Mouse (Mus musculus) liver, embryonic 13.5 days (tissue): ENCODE measurements around the gene Mbd4. TPM values are rescaled to one million over a fixed set of nuclear protein-coding genes. Genes with fewer than 3 reads are reported as not detected.
A peak's percentile ranks its signal among the peaks of the same experiment; 100 is the strongest.

Source experiments
- ATAC-seq: fragments of 200-750 bp; cut with Nextera tagmentation; 2 replicates; pipeline ENCODE4 v1.8.0; 2017; ENCODE audit warnings: low read depth, mild to moderate bottlenecking, moderate number of reproducible peaks, moderate library complexity
- DNase-seq: peaks from one replicate; pipeline ENCODE4 v3.0.0; 2022
- H3K27ac ChIP-seq: fragments of 300-500 bp; sonication (generic); 2 replicates; pipeline ENCODE4 v1.5.1; 2015; ENCODE audit warnings: moderate library complexity, mild to moderate bottlenecking, inconsistent platforms
- H3K27me3 ChIP-seq: fragments of 300-500 bp; sonication (generic); 2 replicates; pipeline ENCODE4 v1.6.1; 2015; ENCODE audit warnings: mild to moderate bottlenecking, inconsistent platforms
- H3K36me3 ChIP-seq: fragments of 300-500 bp; sonication (generic); 2 replicates; pipeline ENCODE4 v1.6.1; 2015; ENCODE audit warnings: mild to moderate bottlenecking, inconsistent platforms
- H3K4me1 ChIP-seq: fragments of 300-500 bp; sonication (generic); replicated peaks from 2 replicates; pipeline ENCODE4 v1.6.1; 2015; ENCODE audit warnings: inconsistent platforms
- H3K4me2 ChIP-seq: fragments of 300-500 bp; sonication (generic); 2 replicates; pipeline ENCODE4 v1.6.1; 2015; ENCODE audit warnings: inconsistent platforms, mild to moderate bottlenecking, moderate library complexity
- H3K4me3 ChIP-seq: fragments of 300-500 bp; sonication (generic); replicated peaks from 2 replicates; pipeline ENCODE4 v1.5.1; 2015; ENCODE audit warnings: mild to moderate bottlenecking, inconsistent platforms
- H3K9ac ChIP-seq: fragments of 300-500 bp; sonication (generic); 2 replicates; pipeline ENCODE4 v1.6.1; 2015; ENCODE audit warnings: mild to moderate bottlenecking, inconsistent platforms
- H3K9me3 ChIP-seq: fragments of 300-500 bp; sonication (generic); replicated peaks from 2 replicates; pipeline ENCODE4 v1.6.1; 2016; ENCODE audit warnings: inconsistent platforms
- WGBS: fragments of 180-500 bp; shearing (Covaris S2); methylation state at CpG from one replicate; pipeline ENCODE4 v1.1.7; 2015; ENCODE audit not compliant: insufficient replicate concordance; 5-methylcytosine and 5-hydroxymethylcytosine counted together
- polyA plus RNA-seq: library from polyadenylated mRNA; unstranded; fragments of >200 nt; fragmentation: Nextera tagmentation; extraction: Ambion mirVana; gene quantifications from 2 replicates; pipeline ENCODE4 v1.2.1, GENCODE M21; 2015

The Mbd4 gene
- polyA plus RNA-seq, 1 experiment from 2014 or later, result 9.9 TPM

DNA sequence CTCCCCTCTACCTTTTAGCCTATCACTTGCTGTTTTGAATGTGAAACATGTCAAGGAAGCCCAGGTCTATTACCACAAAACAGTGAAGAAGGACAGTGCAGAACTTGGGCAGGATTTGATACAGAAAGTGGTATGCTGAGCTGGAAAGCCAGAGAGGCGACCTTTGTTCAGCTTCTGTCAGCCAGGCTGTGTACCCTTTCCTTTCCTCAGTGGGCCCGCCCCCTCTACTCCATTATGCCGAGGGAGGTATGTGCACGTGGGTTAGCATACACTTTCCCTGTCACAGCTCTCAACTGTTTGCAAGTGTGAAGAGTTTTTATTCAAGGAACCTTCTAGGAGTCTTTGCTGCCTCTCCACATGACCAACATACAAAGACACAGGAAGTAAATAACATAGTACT is 6.1 kb upstream of the Mbd4 start:
- Histone ChIP-seq H3K27ac (peak overlapping the region; percentile 62), H3K9ac (no peak overlapping the region), H3K4me1 (peaks cover 31% of the 10 kb centered on the region), H3K4me3 (no peak overlapping the region), H3K27me3 (no peaks in the 10 kb centered on the region), H3K9me3 (no peaks in the 10 kb centered on the region), H3K36me3 (no peaks in the 10 kb centered on the region), H3K4me2 (no peak overlapping the region)
- ATAC-seq (peak; percentile 48), DNase-seq (no peak)
- WGBS, result 33% methylated on average over 4 of the region's 4 CpGs

DNA sequence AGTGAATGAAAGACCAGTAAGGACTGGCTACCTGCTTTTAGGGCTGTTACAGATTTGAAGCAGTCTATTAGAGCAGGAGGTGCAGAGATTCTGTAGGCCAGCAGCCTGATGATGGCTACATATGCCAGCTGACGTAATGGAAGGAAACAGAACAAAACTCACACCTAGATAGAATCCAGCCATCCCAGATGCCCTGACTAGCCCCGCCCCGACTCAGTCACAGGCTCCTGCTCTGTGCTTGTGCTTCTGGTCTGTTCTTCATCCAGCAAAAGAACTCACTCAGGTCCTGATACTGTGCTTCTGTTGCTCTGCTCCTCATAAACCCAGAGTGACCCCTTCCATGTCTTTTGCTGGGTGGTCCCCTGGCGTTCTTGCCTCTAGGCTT is 3.2 kb upstream of the Mbd4 start:
- Histone ChIP-seq H3K27ac (no peak overlapping the region), H3K4me2 (no peak overlapping the region), H3K4me3 (no peak overlapping the region), H3K36me3 (no peaks in the 10 kb centered on the region), H3K9ac (no peak overlapping the region), H3K4me1 (peaks cover 37% of the 10 kb centered on the region), H3K9me3 (no peaks in the 10 kb centered on the region), H3K27me3 (no peaks in the 10 kb centered on the region)
- WGBS, result 70% methylated on average over 4 of the region's 4 CpGs
- no peak for DNase-seq
- ATAC-seq, result no peak

GRCm38 (mm10) chr6:115855733-115856360 is 2.7 kb upstream of the Mbd4 start:
- no peak overlapping the region for H3K27ac ChIP-seq
- 60% methylated on average over 3 of the region's 3 CpGs for WGBS

GRCm38 (mm10) chr6:115854432-115854831 is 1.3 kb upstream of the Mbd4 start:
- no peak overlapping the region for H3K4me3 ChIP-seq
- H3K27ac ChIP-seq, result no peak overlapping the region
- no peak overlapping the region for H3K9ac ChIP-seq
- H3K27me3 ChIP-seq, result no peaks in the 10 kb centered on the region
- H3K36me3 ChIP-seq, result peaks cover 11% of the 10 kb centered on the region
- DNase-seq (no peak), ATAC-seq (no peak)
- H3K9me3 ChIP-seq, result no peaks in the 10 kb centered on the region
- WGBS, result 52% methylated on average over 2 of the region's 2 CpGs
- peaks cover 36% of the 10 kb centered on the region for H3K4me1 ChIP-seq
- H3K4me2 ChIP-seq, result no peak overlapping the region

More at GRCm38 (mm10) chr6:115855733-115856360, 2.7 kb upstream of the Mbd4 start:
- Histone ChIP-seq H3K36me3 (peaks cover under 1% of the 10 kb centered on the region; the same call in 1 of the 2 replicates), H3K9me3 (no peaks in the 10 kb centered on the region), H3K4me2 (no peak overlapping the region), H3K27me3 (no peaks in the 10 kb centered on the region), H3K4me3 (no peak overlapping the region), H3K9ac (no peak overlapping the region), H3K4me1 (peaks cover 42% of the 10 kb centered on the region)
- no peak for DNase-seq
- no peak for ATAC-seq

GRCm38 (mm10) chr6:115853985-115854384 is 814 bp upstream of the Mbd4 start:
- no peaks in the 10 kb centered on the region for H3K27me3 ChIP-seq
- peaks cover 15% of the 10 kb centered on the region for H3K36me3 ChIP-seq
- H3K27ac ChIP-seq, result peak overlapping the region; percentile 30
- peak overlapping the region; percentile 65 for H3K9ac ChIP-seq
- no peak for ATAC-seq
- peaks cover 31% of the 10 kb centered on the region for H3K4me1 ChIP-seq
- no peaks in the 10 kb centered on the region for H3K9me3 ChIP-seq
- WGBS, result 51% methylated on average over 7 of the region's 7 CpGs
- peak overlapping the region; percentile 75 for H3K4me2 ChIP-seq
- peak overlapping the region; percentile 69 for H3K4me3 ChIP-seq
- no peak for DNase-seq

- H3K4me1 ChIP-seq, result peaks cover 34% of the 10 kb centered on the region
- peak overlapping the region; percentile 75 for H3K9ac ChIP-seq
- H3K4me3 ChIP-seq, result peak overlapping the region; percentile 69
- no peaks in the 10 kb centered on the region for H3K9me3 ChIP-seq
- H3K27me3 ChIP-seq, result no peaks in the 10 kb centered on the region
- DNase-seq (no peak), ATAC-seq (peak; percentile 67; the same call in 1 of the 2 replicates)
- peak overlapping the region; percentile 77 for H3K4me2 ChIP-seq
- H3K27ac ChIP-seq, result peak overlapping the region; percentile 93
- 3% methylated on average over 20 of the region's 20 CpGs for WGBS
- H3K36me3 ChIP-seq, result peaks cover 28% of the 10 kb centered on the region
Measured at GRCm38 (mm10) chr6:115852446-115853090, 603 bp downstream of the Mbd4 start.

DNA sequence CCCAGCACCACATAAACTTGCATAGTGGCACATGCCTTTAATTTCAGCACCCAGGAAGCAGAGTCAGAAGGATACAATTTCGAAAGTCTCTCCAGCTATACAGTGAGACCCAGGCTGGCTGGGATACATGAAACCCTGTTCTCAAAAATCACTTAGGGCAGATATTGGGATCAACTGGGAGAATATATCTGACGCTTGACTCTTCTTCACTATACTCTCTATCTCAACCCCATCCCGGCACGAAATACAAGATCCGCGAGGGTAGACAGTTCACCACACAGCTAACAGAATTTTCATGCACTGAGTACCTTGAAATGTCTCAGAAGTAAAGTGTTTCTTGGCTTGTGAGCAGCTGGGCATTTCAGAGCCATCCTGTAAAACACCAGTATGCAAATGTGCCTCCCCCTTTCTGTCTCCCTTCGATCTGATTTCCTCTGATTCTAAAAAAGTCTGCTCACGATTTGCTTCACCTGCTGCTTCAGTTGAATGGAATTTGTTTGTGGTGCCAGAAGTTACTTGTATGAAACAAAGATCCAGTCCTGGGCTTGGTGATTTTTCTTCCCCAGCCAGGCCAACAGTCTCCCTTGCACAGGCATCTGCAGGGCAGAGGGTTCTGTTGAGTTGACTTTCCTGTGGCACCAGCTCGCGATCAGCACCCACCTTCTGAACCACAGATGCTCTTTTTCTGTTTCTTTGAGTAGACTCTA is 4.4 kb downstream of the Mbd4 start:
- no peak overlapping the region for H3K9ac ChIP-seq

DNA sequence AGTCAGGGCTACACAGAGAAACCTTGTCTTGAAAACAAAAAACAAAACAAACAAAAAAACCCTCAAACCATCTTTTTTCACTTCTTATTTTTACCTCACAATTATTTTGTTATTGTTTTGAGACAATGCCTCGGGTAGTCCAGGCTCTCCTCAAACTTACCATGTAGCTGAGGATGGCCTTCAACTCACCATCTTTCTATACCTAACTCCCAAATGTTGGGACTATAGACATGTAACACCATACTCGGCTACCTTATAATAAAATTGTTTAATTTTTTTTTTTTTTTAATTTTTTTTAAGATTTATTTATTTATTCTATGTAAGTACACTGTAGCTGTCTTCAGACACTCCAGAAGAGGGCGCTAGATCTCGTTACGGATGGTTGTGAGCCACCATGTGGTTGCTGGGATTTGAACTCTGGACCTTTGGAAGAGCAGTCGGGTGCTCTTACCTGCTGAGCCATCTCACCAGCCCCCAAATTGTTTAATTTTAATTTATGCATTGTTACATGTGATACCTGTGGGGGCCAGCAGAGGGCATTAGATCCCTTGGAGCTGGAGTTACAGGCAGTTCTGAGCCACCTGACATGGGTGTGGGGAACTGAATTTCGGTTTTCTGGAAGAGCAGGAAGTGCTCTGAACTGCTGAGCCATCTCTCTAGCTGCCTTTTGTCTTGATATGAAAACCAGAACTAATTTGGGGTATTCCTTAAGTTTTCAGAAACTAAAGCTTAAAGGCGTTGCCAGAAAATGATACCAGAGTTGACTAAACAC is 6.3 kb downstream of the Mbd4 start:
- peaks cover 18% of the 10 kb centered on the region for H3K4me1 ChIP-seq
- peaks cover 68% of the 10 kb centered on the region for H3K36me3 ChIP-seq
- peak; percentile 59 for ATAC-seq
- DNase-seq, result peak; percentile 33
- no peak overlapping the region for H3K9ac ChIP-seq
- H3K27me3 ChIP-seq, result no peaks in the 10 kb centered on the region
- H3K27ac ChIP-seq, result no peak overlapping the region
- H3K4me3 ChIP-seq, result no peak overlapping the region
- no peaks in the 10 kb centered on the region for H3K9me3 ChIP-seq
- 22% methylated on average over 8 of the region's 8 CpGs for WGBS
- no peak overlapping the region for H3K4me2 ChIP-seq

More for the DNA sequence above, 4.4 kb downstream of the Mbd4 start:
- Histone ChIP-seq H3K4me2 (no peak overlapping the region), H3K27ac (no peak overlapping the region), H3K36me3 (peaks cover 50% of the 10 kb centered on the region), H3K4me3 (no peak overlapping the region), H3K27me3 (no peaks in the 10 kb centered on the region), H3K9me3 (no peaks in the 10 kb centered on the region), H3K4me1 (peaks cover 28% of the 10 kb centered on the region)
- ATAC-seq (no peak), DNase-seq (no peak)
- 88% methylated on average over 10 of the region's 10 CpGs for WGBS

DNA sequence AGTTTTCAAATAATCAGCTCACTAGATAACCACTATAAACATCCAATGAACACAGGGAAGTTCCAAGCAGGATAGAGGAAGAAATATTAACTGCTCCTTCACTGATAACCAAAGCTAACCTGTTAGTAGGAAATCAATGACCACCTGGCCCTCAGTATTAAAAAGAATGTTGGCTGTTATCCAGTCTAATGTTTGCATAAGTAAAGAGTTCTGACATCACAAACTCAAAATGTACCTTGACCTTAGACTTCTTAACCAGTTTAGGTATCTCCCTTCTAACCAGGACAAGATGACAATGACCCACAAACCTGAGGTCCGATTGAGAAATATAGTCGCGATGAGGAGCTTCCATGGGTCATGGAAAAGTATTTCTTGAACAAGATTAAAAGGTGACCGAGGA is 8.2 kb downstream of the Mbd4 start:
- Histone ChIP-seq H3K4me3 (no peak overlapping the region), H3K27ac (no peak overlapping the region), H3K36me3 (peaks cover 66% of the 10 kb centered on the region), H3K9me3 (no peaks in the 10 kb centered on the region), H3K4me1 (peaks cover 9% of the 10 kb centered on the region), H3K9ac (no peak overlapping the region), H3K27me3 (no peaks in the 10 kb centered on the region), H3K4me2 (no peak overlapping the region)
- DNase-seq (no peak), ATAC-seq (no peak)
- WGBS, result 84% methylated on average over 4 of the region's 4 CpGs

GRCm38 (mm10) chr6:115838745-115839144 is 14.4 kb downstream of the Mbd4 start:
- H3K27me3 ChIP-seq, result no peaks in the 10 kb centered on the region
- H3K4me2 ChIP-seq, result peak overlapping the region; percentile 78
- H3K4me1 ChIP-seq, result peaks cover 20% of the 10 kb centered on the region
- WGBS, result 67% methylated on average over 5 of the region's 5 CpGs
- no peak for DNase-seq
- H3K36me3 ChIP-seq, result peaks cover 25% of the 10 kb centered on the region
- no peaks in the 10 kb centered on the region for H3K9me3 ChIP-seq
- H3K27ac ChIP-seq, result no peak overlapping the region
- no peak overlapping the region for H3K9ac ChIP-seq
- H3K4me3 ChIP-seq, result peak overlapping the region; percentile 51
- peak; percentile 33 for ATAC-seq

- Histone ChIP-seq H3K4me1 (peaks cover 22% of the 10 kb centered on the region), H3K36me3 (peaks cover 19% of the 10 kb centered on the region), H3K9ac (peak within 1 kb of the TSS; percentile 54), H3K27ac (no peak within 1 kb of the TSS), H3K4me3 (peak within 1 kb of the TSS; percentile 51), H3K27me3 (no peaks in the 10 kb centered on the region), H3K4me2 (peak within 1 kb of the TSS; percentile 78), H3K9me3 (no peaks in the 10 kb centered on the region)
- peak; percentile 88 for ATAC-seq
- peak; percentile 52 for DNase-seq
- 8% methylated on average over 19 of the region's 19 CpGs for WGBS
Measured at GRCm38 (mm10) chr6:115838161-115838597, 15.0 kb downstream of the Mbd4 start, which contains the start of gene Efcab12. Efcab12 (minus strand) TSS chr6:115838412.
